Mouse (Mus musculus) WW6 (cell line): Measurements from ENCODE around the gene Nup50.

Experiments
- DNase-seq: peaks from one replicate; pipeline ENCODE4 v3.0.0-alpha.2; 2013; ENCODE audit warnings: low read depth, low spot score

Gene Nup50

GRCm38 (mm10) chr15:84989098-84989497 lies 65.9 kb downstream of the Nup50 start:
- DNase-seq, result no peak

DNA sequence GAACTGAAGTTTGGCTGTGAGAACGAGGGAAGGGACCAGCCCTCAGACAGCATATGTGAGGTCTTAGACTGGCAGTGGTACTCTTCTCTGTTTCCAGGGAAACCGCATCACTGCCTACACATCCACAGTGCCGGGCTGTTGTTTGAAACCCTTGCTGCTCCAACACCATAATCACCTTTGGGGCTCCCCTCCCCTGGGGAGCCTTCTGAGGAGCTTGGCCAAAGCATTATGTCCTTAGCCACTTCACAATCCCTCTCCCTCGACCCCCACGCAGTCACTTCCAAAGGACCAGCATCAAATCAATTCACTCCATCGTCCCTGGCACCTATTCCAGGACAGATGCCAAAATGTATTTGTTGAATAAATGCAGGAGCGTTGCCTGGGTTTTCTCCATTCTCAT lies 66.6 kb downstream of the Nup50 start:
- DNase-seq, result no peak
